Mouse (Mus musculus) C3H10T1/2 (cell line): ENCODE data around the gene Bcl2l11. TPM values are rescaled to one million over a fixed set of nuclear protein-coding genes. Genes with fewer than 3 reads are reported as not detected.

Experiments used
- polyA plus RNA-seq, 2 experiments: library from polyadenylated mRNA; unstranded; fragments of >200 nt; fragmentation: generic; extraction: Trizol; gene quantifications; one replicate each; pipeline ENCODE4 v1.2.1; 2012; ENCODE audit warnings: missing spikeins in 2 of 2

Bcl2l11 gene
- polyA plus RNA-seq, result 10 to 100 TPM in 1 of 2 experiments, 1 to 10 TPM in 1; 2.0 to 14.2 TPM

DNA sequence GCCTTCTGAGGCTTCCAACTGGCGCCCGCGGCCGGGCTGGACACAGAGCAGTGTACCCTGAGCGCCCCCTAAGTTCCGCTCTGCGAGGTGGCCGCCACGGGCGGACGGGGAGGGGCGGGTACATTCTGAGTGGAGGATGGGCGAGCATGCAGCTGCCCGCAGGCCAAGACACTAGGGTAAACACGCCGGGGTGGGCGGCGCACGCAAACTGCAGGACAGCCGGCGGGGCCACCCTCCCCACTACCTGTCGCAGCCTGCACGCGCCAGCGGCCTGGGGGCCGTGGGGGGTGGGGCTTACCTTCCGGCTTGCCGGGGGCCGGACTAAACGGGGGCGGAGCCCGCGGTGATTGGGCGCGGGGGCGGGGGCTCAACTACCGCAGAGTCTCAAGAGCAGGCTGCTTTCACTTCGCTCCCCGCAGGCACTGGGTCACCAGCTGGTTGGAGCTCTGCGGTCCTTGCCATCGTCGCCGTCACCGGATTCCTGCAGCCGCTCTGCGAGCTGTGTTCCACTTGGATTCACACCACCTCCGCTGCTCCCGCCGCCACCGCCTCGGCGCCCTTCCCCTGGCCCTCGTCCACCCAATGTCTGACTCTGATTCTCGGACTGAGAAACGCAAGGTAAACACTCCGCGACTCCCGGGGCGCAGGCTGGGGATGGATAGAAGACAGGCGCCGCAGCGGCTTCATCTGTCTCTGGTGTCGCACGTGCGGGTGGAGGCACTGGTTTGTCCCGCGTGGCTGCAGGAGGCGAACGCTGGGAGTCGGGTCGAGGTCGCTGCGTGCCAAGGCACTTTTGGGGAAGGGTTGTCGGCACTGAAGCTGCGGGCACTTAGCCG is at the start of gene Bcl2l11:
Gene Bcl2l11 (plus strand): TSS at position 404 of the 836 bp plus-strand sequence.

